Mouse (Mus musculus): ENCODE measurements around the gene Sardh. TPM values are rescaled to one million over a fixed set of nuclear protein-coding genes. Genes with fewer than 3 reads are reported as not detected.

The Sardh gene
- polyA plus RNA-seq, 1 experiment, result 12.3 TPM

DNA sequence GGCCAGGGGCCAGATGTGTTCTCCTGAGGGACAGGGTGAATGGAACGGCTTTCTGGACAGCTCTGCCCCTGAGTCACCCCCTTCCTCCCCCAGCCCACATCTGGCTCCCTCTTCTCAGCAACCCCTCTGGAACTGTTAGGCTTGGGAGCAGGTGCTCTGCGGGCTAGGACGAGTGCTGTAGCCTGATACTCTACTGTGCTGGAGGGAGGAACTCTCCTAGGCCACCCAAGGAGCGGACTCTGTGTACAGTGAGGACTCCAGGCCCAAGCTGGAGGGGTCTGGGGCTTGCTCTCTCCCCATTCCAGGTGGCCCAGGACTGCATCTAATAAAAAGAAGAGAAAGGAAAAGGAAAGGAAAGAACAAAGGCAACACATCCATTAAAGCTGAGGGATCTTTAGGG lies 58.1 kb downstream of the Sardh start:
- no peaks in the 10 kb centered on the region for H3K36me3 ChIP-seq (ENCODE audit: control insufficient read depth, insufficient read depth, low read length)
- WGBS, result 93% methylated on average over 4 of the region's 4 CpGs

DNA sequence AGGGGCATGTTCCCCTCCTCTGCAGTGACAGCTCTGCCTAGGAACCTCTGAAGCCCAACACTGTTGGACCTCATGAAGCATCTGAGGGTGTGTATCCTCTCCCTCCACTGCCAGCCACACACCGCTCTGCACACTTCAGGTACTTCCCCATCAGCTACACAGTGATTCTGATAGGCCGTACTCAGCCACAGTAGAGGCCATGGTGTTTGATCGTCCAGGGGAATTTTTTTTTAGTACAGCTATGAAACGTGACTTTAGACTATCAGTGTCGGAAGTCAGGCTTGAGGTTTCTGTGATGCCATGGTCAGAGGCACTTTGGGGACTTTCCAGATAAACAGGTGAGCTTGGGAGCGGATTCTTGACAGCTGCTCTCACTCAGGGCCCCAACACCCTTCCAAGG lies 60.6 kb downstream of the Sardh start:
- Histone ChIP-seq H3K36me3 (ENCODE audit: control insufficient read depth, insufficient read depth, low read length) (no peaks in the 10 kb centered on the region), H3K27ac (ENCODE audit: control insufficient read depth, insufficient read depth, low read length) (peak overlapping the region; percentile 15; the same call in 1 of the 2 replicates), H3K27me3 (ENCODE audit: control insufficient read depth, insufficient read depth, low read length) (no peaks in the 10 kb centered on the region), H3K4me1 (replicated peaks; ENCODE audit: control insufficient read depth, insufficient read depth, low read length) (peaks cover 12% of the 10 kb centered on the region; the same call in 1 of the 2 replicates), H3K4me3 (ENCODE audit: control insufficient read depth, insufficient read depth, low read length) (no peak overlapping the region)
- no peak for DNase-seq
- no peak for TF ChIP-seq CTCF (IDR thresholded peaks at IDR 0.05; ENCODE audit: borderline replicate concordance, control insufficient read depth, extremely low read depth, insufficient read depth, low read length, poor library complexity)
- no peak for TF ChIP-seq POLR2A (IDR thresholded peaks at IDR 0.05; ENCODE audit: control insufficient read depth, extremely low read depth, insufficient read depth, low read length, poor library complexity)
- 48% methylated on average over 6 of the region's 6 CpGs for WGBS

More for the DNA sequence above, 58.1 kb downstream of the Sardh start:
- no peak overlapping the region for H3K4me3 ChIP-seq (ENCODE audit: control insufficient read depth, insufficient read depth, low read length)
- peaks cover 12% of the 10 kb centered on the region; the same call in 1 of the 2 replicates for H3K4me1 ChIP-seq (replicated peaks; ENCODE audit: control insufficient read depth, insufficient read depth, low read length)
- H3K27me3 ChIP-seq (ENCODE audit: control insufficient read depth, insufficient read depth, low read length), result no peaks in the 10 kb centered on the region
- no peak for DNase-seq
- H3K27ac ChIP-seq (ENCODE audit: control insufficient read depth, insufficient read depth, low read length), result no peak overlapping the region
- TF ChIP-seq CTCF (IDR thresholded peaks at IDR 0.05; ENCODE audit: borderline replicate concordance, control insufficient read depth, extremely low read depth, insufficient read depth, low read length, poor library complexity) (no peak), POLR2A (IDR thresholded peaks at IDR 0.05; ENCODE audit: control insufficient read depth, extremely low read depth, insufficient read depth, low read length, poor library complexity) (no peak)

DNA sequence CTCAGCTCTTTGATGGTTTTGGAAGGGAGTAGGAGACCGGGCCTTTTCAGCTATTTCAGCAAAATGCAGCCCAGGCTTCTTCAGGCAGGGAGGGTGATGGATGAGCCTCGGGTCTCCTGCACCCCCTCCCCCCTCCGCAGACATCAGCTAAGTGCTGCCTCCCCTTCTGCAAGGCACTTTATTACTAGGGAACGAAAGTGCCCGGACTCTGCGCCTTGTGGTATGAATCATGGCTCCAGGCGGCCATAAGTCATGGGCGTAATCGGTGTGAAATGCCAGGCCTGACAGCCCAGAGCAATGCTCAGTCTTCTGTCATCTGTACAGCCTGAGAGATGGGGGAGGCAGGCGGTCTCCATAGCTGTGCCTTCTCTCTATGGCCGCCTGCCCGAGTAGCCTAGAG lies 64.4 kb downstream of the Sardh start:
- H3K27me3 ChIP-seq (ENCODE audit: control insufficient read depth, insufficient read depth, low read length), result no peaks in the 10 kb centered on the region
- H3K4me1 ChIP-seq (replicated peaks; ENCODE audit: control insufficient read depth, insufficient read depth, low read length), result peaks cover 12% of the 10 kb centered on the region; the same call in 1 of the 2 replicates
- H3K27ac ChIP-seq (ENCODE audit: control insufficient read depth, insufficient read depth, low read length), result no peak overlapping the region

DNA sequence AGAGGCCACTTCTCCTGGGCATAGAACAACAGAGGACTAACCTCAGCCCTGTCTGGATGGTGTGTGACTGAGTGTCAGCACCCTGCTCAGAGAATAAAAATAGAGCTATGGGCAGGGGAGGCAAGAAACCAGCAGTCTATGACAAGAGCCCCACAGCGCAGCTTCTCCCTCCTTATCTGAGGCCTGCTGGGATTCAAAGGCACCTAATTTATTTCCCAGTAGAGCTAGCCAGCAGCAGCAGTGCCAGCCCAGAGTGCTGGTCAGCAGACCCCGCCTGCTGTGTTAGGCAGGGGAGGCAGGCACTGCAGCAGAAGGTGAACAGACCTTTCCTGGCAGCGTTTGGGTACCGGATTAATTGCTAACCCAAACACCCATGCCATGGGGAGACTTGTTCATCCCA lies 66.2 kb downstream of the Sardh start:
- no peak for DNase-seq
- Histone ChIP-seq H3K27ac (ENCODE audit: control insufficient read depth, insufficient read depth, low read length) (no peak overlapping the region), H3K4me3 (ENCODE audit: control insufficient read depth, insufficient read depth, low read length) (no peak overlapping the region), H3K4me1 (replicated peaks; ENCODE audit: control insufficient read depth, insufficient read depth, low read length) (peaks cover 4% of the 10 kb centered on the region; the same call in 1 of the 2 replicates), H3K36me3 (ENCODE audit: control insufficient read depth, insufficient read depth, low read length) (no peaks in the 10 kb centered on the region), H3K27me3 (ENCODE audit: control insufficient read depth, insufficient read depth, low read length) (no peaks in the 10 kb centered on the region)
- no peak for TF ChIP-seq POLR2A (IDR thresholded peaks at IDR 0.05; ENCODE audit: control insufficient read depth, extremely low read depth, insufficient read depth, low read length, poor library complexity)
- TF ChIP-seq CTCF (IDR thresholded peaks at IDR 0.05; ENCODE audit: borderline replicate concordance, control insufficient read depth, extremely low read depth, insufficient read depth, low read length, poor library complexity), result no peak
- WGBS, result 92% methylated on average over 4 of the region's 4 CpGs

More for the DNA sequence above, 64.4 kb downstream of the Sardh start:
- DNase-seq, result no peak
- TF ChIP-seq CTCF (IDR thresholded peaks at IDR 0.05; ENCODE audit: borderline replicate concordance, control insufficient read depth, extremely low read depth, insufficient read depth, low read length, poor library complexity), result no peak
- no peak for TF ChIP-seq POLR2A (IDR thresholded peaks at IDR 0.05; ENCODE audit: control insufficient read depth, extremely low read depth, insufficient read depth, low read length, poor library complexity)
- 89% methylated on average over 12 of the region's 12 CpGs for WGBS
- Histone ChIP-seq H3K36me3 (ENCODE audit: control insufficient read depth, insufficient read depth, low read length) (no peaks in the 10 kb centered on the region), H3K4me3 (ENCODE audit: control insufficient read depth, insufficient read depth, low read length) (no peak overlapping the region)

DNA sequence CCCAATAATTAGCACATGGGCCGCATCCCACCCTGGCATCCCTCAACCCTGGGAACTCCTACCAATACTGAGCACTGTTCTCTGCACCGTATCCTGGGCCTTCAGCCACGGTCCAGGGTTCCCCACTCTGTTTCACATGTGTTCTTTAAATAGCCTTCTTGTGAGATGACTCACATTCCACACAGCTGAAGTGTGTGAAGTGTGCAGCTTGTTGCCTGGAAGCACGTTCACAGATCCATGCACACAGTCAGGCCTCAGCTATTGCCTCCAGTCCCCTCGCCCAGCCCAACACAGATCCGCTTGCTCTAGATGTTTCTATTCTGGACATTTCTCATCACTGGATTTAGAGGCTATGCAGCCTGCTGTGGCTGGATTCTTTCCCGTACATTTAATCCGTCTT lies 69.0 kb downstream of the Sardh start:
- H3K4me3 ChIP-seq (ENCODE audit: control insufficient read depth, insufficient read depth, low read length), result no peak overlapping the region
- H3K4me1 ChIP-seq (replicated peaks; ENCODE audit: control insufficient read depth, insufficient read depth, low read length), result peaks cover 29% of the 10 kb centered on the region
- DNase-seq, result no peak
- H3K36me3 ChIP-seq (ENCODE audit: control insufficient read depth, insufficient read depth, low read length), result no peaks in the 10 kb centered on the region
- no peaks in the 10 kb centered on the region for H3K27me3 ChIP-seq (ENCODE audit: control insufficient read depth, insufficient read depth, low read length)
- no peak overlapping the region for H3K27ac ChIP-seq (ENCODE audit: control insufficient read depth, insufficient read depth, low read length)
- WGBS, result 94% methylated on average over 8 of the region's 8 CpGs
- TF ChIP-seq CTCF (IDR thresholded peaks at IDR 0.05; ENCODE audit: borderline replicate concordance, control insufficient read depth, extremely low read depth, insufficient read depth, low read length, poor library complexity) (no peak), POLR2A (IDR thresholded peaks at IDR 0.05; ENCODE audit: control insufficient read depth, extremely low read depth, insufficient read depth, low read length, poor library complexity) (no peak)

DNA sequence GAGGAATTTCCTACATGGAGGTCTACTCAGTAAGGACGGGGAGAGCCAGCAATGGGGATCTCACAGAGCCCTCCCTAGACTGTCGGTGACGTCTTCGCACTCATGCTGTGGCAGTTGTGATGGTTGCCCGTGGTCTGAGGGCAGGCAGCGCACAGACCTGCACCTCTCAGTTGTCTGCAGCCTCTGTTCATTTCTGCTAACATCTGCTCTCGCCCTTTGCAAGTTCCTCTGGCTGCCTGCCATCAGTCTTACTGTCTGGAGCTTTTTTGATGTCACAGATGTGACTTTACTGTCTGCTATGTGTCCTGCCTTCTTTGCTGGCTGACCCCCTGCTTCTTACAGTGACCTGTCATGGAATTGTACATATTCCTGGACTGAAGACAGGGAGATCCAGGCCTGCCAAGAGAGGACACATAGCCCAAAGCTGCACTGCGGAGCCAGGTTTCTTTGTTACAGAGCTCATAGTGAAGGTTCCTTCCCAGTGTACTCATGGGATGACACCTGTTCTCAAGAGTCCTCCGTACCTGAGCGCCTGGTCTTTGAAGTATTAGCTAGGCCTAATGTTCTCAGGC lies 72.4 kb downstream of the Sardh start:
- peak; percentile 54 for DNase-seq
- peaks cover 29% of the 10 kb centered on the region for H3K4me1 ChIP-seq (replicated peaks; ENCODE audit: control insufficient read depth, insufficient read depth, low read length)
- no peaks in the 10 kb centered on the region for H3K36me3 ChIP-seq (ENCODE audit: control insufficient read depth, insufficient read depth, low read length)
- TF ChIP-seq POLR2A (IDR thresholded peaks at IDR 0.05; ENCODE audit: control insufficient read depth, extremely low read depth, insufficient read depth, low read length, poor library complexity), result no peak
- no peak for TF ChIP-seq CTCF (IDR thresholded peaks at IDR 0.05; ENCODE audit: borderline replicate concordance, control insufficient read depth, extremely low read depth, insufficient read depth, low read length, poor library complexity)
- 19% methylated on average over 10 of the region's 10 CpGs for WGBS
- H3K27ac ChIP-seq (ENCODE audit: control insufficient read depth, insufficient read depth, low read length), result 0 out of 2 replicates have a peak overlapping the region, but pooled peaks have one; percentile 4
- H3K27me3 ChIP-seq (ENCODE audit: control insufficient read depth, insufficient read depth, low read length), result no peaks in the 10 kb centered on the region
- no peak overlapping the region for H3K4me3 ChIP-seq (ENCODE audit: control insufficient read depth, insufficient read depth, low read length)

All from thymus, adult 2 months (tissue).